Mouse (Mus musculus): Measurements from ENCODE around the gene Milr1. TPM values are rescaled to one million over a fixed set of nuclear protein-coding genes. Genes with fewer than 3 reads are reported as not detected.
"Not testable (repeated sequence)": the region's sequence is repeated elsewhere in the genome, so short reads cannot be mapped to it uniquely, and the experiment has no call there.

The Milr1 gene
- polyA plus RNA-seq, 1 experiment: not detected

GRCm38 (mm10) chr11:106741826-106742225 lies 9.2 kb upstream of the Milr1 start:
- no peak overlapping the region for H3K4me3 ChIP-seq (ENCODE audit: insufficient read depth, low read depth, low read length)
- peaks cover 21% of the 10 kb centered on the region for H3K4me1 ChIP-seq (ENCODE audit: control insufficient read depth, insufficient read depth, low read length)
- WGBS: 90% methylated on average over 3 of the region's 3 CpGs
- TF ChIP-seq CTCF (IDR thresholded peaks at IDR 0.05; ENCODE audit: insufficient read depth, low read depth, low read length) (no peak), POLR2A (IDR thresholded peaks at IDR 0.05; ENCODE audit: insufficient read depth, low read depth, low read length) (no peak)
- peak overlapping the region; percentile 30 for H3K27ac ChIP-seq (ENCODE audit: insufficient read depth, low read depth, low read length)

GRCm38 (mm10) chr11:106742388-106742841 lies 8.6 kb upstream of the Milr1 start:
- TF ChIP-seq CTCF (IDR thresholded peaks at IDR 0.05; ENCODE audit: insufficient read depth, low read depth, low read length) (no peak), POLR2A (IDR thresholded peaks at IDR 0.05; ENCODE audit: insufficient read depth, low read depth, low read length) (no peak)
- peaks cover 16% of the 10 kb centered on the region for H3K4me1 ChIP-seq (ENCODE audit: control insufficient read depth, insufficient read depth, low read length)
- no peak overlapping the region for H3K4me3 ChIP-seq (ENCODE audit: insufficient read depth, low read depth, low read length)
- WGBS: 31% methylated on average over 6 of the region's 6 CpGs
- no peak overlapping the region; the same call in 1 of the 2 replicates for H3K27ac ChIP-seq (ENCODE audit: insufficient read depth, low read depth, low read length)

GRCm38 (mm10) chr11:106744949-106745348 lies 6.1 kb upstream of the Milr1 start:
- Histone ChIP-seq H3K27ac (ENCODE audit: insufficient read depth, low read depth, low read length) (no peak overlapping the region), H3K4me3 (ENCODE audit: insufficient read depth, low read depth, low read length) (no peak overlapping the region), H3K4me1 (ENCODE audit: control insufficient read depth, insufficient read depth, low read length) (peaks cover 6% of the 10 kb centered on the region)
- no peak for TF ChIP-seq POLR2A (IDR thresholded peaks at IDR 0.05; ENCODE audit: insufficient read depth, low read depth, low read length)
- WGBS: 91% methylated on average over 5 of the region's 5 CpGs

GRCm38 (mm10) chr11:106749557-106750120 lies 1.4 kb upstream of the Milr1 start:
- 95% methylated on average over 7 of the region's 7 CpGs for WGBS
- H3K27ac ChIP-seq (ENCODE audit: insufficient read depth, low read depth, low read length); H3K4me1 ChIP-seq (ENCODE audit: control insufficient read depth, insufficient read depth, low read length); H3K4me3 ChIP-seq (ENCODE audit: insufficient read depth, low read depth, low read length): not testable (repeated sequence)

- H3K4me1 ChIP-seq (ENCODE audit: control insufficient read depth, insufficient read depth, low read length): no peaks in the 10 kb centered on the region
- no peak within 1 kb of the TSS for H3K27ac ChIP-seq (ENCODE audit: insufficient read depth, low read depth, low read length)
- TF ChIP-seq CTCF (IDR thresholded peaks at IDR 0.05; ENCODE audit: insufficient read depth, low read depth, low read length): no peak
- TF ChIP-seq POLR2A (IDR thresholded peaks at IDR 0.05; ENCODE audit: insufficient read depth, low read depth, low read length): no peak
- 79% methylated on average over 13 of the region's 13 CpGs for WGBS
- H3K4me3 ChIP-seq (ENCODE audit: insufficient read depth, low read depth, low read length): no peak within 1 kb of the TSS; the same call in 1 of the 2 replicates
Measured at GRCm38 (mm10) chr11:106750121-106750751, 790 bp upstream of the Milr1 start, which contains the start of gene Pecam1. TSS of gene Pecam1 (minus strand) at chr11:106750628.

- Histone ChIP-seq H3K4me1 (ENCODE audit: control insufficient read depth, insufficient read depth, low read length) (no peaks in the 10 kb centered on the region), H3K27ac (ENCODE audit: insufficient read depth, low read depth, low read length) (no peak overlapping the region), H3K4me3 (ENCODE audit: insufficient read depth, low read depth, low read length) (no peak overlapping the region)
- 86% methylated on average over 7 of the region's 7 CpGs for WGBS
- TF ChIP-seq CTCF (IDR thresholded peaks at IDR 0.05; ENCODE audit: insufficient read depth, low read depth, low read length) (no peak), POLR2A (IDR thresholded peaks at IDR 0.05; ENCODE audit: insufficient read depth, low read depth, low read length) (no peak)
Measured at GRCm38 (mm10) chr11:106752103-106752502, 1.1 kb downstream of the Milr1 start.

- TF ChIP-seq CTCF (IDR thresholded peaks at IDR 0.05; ENCODE audit: insufficient read depth, low read depth, low read length) (no peak), POLR2A (IDR thresholded peaks at IDR 0.05; ENCODE audit: insufficient read depth, low read depth, low read length) (no peak)
- H3K4me3 ChIP-seq (ENCODE audit: insufficient read depth, low read depth, low read length): no peak overlapping the region
- no peak overlapping the region for H3K27ac ChIP-seq (ENCODE audit: insufficient read depth, low read depth, low read length)
- no peaks in the 10 kb centered on the region for H3K4me1 ChIP-seq (ENCODE audit: control insufficient read depth, insufficient read depth, low read length)
- 92% methylated on average over 6 of the region's 6 CpGs for WGBS
Measured at GRCm38 (mm10) chr11:106753314-106753713, 2.3 kb downstream of the Milr1 start.

GRCm38 (mm10) chr11:106755583-106755982 lies 4.6 kb downstream of the Milr1 start:
- no peak overlapping the region for H3K27ac ChIP-seq (ENCODE audit: insufficient read depth, low read depth, low read length)
- no peak overlapping the region for H3K4me3 ChIP-seq (ENCODE audit: insufficient read depth, low read depth, low read length)
- H3K4me1 ChIP-seq (ENCODE audit: control insufficient read depth, insufficient read depth, low read length): no peaks in the 10 kb centered on the region
- WGBS: 25% methylated on average over 5 of the region's 5 CpGs
- TF ChIP-seq CTCF (IDR thresholded peaks at IDR 0.05; ENCODE audit: insufficient read depth, low read depth, low read length) (no peak), POLR2A (IDR thresholded peaks at IDR 0.05; ENCODE audit: insufficient read depth, low read depth, low read length) (no peak)

- Histone ChIP-seq H3K4me1 (ENCODE audit: control insufficient read depth, insufficient read depth, low read length) (no peaks in the 10 kb centered on the region), H3K4me3 (ENCODE audit: insufficient read depth, low read depth, low read length) (no peak overlapping the region), H3K27ac (ENCODE audit: insufficient read depth, low read depth, low read length) (no peak overlapping the region)
- TF ChIP-seq POLR2A (IDR thresholded peaks at IDR 0.05; ENCODE audit: insufficient read depth, low read depth, low read length) (no peak), CTCF (IDR thresholded peaks at IDR 0.05; ENCODE audit: insufficient read depth, low read depth, low read length) (no peak)
- WGBS: 90% methylated on average over 3 of the region's 3 CpGs
Measured at GRCm38 (mm10) chr11:106759028-106759427, 8.0 kb downstream of the Milr1 start.

All from olfactory bulb, adult 2 months (tissue).